Mouse (Mus musculus) erythroblast, adult 5-6 weeks (primary cell): ENCODE results near the gene Mis18a. TPM values are rescaled to one million over a fixed set of nuclear protein-coding genes. Genes with fewer than 3 reads are reported as not detected.

Source experiments
- ATAC-seq: replicated peaks from 2 replicates; pipeline ENCODE4 v1.8.0; 2016; ENCODE audit warnings: moderate number of reproducible peaks, mild to moderate bottlenecking, moderate TSS enrichment, inconsistent platforms; ENCODE audit not compliant: poor library complexity, low FRiP score, severe bottlenecking
- total RNA-seq, 2 experiments: library from RNA; stranded (forward) in 1 of 2; stranded (reverse) in 1 of 2; fragments of 150-400 nt in 1 of 2; fragments of 200-764, 138-1000 nt in 1 of 2; gene quantifications; 2 replicates each; pipeline versions ENCODE4 v1.2.3 to v1.2.4; 2015 to 2017; ENCODE audit warnings: low replicate concordance in 2 of 2

Gene Mis18a
- 22.4 and 23.2 TPM in 2 replicates for total RNA-seq (2015; ENCODE audit: low replicate concordance)
- 16.2 and 24.7 TPM in 2 replicates for total RNA-seq (2017; ENCODE audit: low replicate concordance)

DNA sequence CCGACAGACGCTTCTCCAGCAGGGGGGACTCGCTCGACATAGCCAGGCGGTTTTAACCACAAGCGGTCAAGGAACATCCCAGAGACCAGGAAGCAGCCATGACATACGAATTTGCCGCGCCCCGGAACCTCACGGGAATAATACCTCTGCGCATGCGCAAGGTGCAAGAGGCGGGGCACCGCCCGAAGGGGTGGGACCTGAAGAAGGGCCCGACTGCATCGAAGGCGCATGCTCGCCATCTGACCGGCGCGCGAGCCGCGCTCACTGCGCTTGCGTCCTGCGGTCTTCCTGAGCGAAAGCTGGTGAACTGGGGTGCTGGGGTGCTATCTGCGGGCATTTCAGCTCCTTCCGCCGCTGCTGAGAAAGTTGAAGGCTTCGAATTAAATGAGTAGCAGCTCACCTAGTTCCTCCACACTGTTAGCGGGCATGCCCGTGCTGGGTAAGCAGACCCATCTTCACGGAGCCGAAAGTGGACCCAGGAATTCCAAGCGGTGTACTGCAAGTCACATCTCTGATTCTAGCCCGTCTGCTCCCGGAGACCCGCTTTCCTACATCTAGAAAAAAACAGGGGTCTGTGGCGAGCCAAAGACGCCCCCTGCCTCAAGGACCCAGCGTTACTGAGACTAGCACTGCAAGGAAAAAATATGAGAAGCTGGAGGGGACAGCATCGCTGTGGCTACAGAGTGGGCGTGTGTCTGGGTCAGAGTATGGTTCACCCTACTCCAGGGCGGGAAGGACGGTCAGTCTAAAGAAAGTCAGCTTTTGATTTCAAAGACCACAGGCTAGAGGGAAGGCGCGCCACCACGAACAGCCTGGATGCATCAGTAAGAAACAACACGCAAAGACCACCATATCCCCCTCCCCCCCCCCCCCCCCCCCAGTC lies at the start of gene Mis18a:
Mis18a (minus strand) TSS at position 172 of the 883 bp plus-strand sequence.
- ATAC-seq, result peak; percentile 97

DNA sequence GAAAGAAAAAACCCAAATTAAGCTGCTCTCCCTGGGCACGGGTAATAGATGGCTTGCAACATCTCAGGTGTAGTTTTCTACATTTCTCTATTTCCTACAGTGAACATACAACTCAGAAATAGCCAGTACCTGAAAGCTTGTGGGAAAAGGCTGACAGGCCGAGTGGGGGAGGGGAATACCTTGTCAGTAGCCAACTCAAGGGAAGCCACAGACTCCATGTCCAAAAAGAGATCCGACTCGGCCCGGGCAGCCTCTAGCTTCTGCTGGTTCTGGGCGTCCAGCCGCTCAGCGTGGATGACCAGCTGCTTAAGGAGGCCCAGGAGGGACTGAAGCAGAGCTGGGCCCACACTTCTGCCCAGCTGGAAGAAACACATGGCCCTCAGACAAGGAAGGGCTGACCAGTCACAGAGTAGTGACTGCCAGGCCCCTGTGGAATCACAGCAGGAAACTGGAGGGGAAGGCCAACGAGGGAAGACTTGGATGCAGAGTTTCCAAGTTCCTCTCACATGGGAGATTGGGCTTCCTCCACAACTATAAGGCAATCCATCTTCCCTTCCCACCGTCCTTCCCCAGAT lies 48.8 kb upstream of the Mis18a start:
- no peak for ATAC-seq

DNA sequence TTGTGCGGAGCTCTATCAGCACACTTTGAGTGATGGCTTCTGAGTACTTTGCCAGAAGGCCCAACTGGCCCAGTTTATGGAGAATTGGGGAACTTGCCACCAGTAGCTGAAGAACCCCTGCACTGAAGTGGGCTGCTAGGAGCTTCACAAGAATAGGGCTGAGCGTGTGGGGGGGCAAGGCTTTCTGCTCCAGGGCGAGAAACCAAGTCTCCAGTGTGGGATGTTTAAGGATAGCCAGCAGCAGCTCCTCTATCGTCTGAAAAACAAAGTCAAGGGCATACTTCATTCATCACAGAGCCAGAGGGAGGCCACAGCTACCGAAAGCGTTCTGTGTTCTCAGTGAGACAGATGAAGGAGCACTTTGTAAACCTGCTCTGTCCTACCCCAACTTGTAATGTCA lies 47.4 kb upstream of the Mis18a start:
- no peak for ATAC-seq

DNA sequence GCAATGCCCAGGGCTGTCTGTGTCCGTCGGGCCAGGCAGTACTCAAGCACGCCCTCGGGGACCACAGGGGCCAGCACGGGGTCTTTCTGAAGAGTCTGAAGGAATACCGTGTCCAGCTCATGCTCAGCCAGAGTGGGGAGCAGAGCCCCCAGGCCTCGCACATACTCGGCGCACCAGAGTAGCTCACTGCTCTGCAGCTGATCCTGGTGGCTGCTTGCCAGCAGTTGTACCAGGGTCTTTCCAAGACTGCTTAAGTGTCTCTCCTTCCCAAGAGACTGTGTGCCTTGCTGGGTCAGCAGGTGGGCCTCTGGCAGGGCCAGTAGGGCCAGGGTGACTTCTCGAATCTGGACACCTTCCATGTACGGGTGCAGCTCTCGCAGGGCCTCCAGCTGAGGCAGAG lies 47.0 kb upstream of the Mis18a start:
- ATAC-seq, result no peak

DNA sequence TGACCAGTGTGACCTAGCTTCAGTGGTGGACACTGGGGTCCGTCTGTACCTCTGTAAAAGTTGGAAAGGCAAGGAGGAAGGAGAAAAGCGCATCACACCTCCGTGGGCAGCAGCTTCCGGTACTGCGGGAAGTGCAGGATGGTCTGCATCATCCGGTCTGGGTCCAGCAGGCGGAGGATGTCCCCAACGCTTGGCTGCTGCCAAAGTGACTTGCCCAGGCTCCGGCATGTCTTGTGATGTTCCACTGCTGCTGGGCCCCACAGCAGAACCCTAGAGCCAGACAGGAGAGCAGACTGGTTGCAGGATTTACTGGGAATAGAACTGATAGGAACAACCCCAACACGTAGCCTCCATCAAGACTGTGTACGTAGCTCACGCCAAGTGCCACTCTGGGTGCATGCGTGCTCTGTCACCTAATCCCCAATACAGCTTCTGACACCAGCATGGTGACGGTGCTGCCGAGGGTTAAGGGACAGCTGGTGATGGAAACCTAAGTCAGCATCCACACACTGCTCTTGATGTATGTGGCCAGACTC lies 39.8 kb upstream of the Mis18a start:
- ATAC-seq, result no peak

DNA sequence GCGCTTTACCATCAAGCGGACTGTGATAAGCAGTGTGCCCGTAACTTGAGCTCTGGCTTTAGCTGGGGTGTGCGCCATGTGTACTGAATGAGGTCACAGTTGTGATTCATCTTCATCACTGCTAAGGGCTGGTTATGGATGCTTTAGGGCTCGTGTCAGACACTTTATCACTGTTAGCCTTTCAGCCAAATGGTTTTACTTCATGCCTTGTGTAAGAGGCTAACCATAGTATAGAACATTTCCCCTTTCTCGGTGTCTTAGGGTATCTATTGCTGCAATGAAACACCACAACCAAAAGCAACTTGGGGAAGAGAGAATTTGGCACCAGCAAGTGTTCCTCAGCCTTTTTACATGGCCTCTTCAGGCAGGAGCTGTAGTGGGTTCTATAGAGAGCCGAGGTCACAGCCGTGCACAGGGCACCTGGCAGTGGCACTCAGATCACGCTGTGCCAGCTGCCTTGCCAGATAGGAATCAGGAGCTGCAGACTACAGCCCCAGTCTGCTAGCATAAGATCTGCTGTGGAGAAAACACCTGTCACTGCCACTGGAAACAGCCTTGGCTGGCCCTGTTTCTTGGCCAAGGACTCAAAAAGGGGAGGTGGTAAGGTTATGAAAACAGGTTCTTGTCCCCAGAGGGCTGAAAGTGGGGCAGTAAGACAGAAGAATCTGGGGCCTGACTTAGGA lies 38.1 kb upstream of the Mis18a start:
- peak; percentile 69 for ATAC-seq

DNA sequence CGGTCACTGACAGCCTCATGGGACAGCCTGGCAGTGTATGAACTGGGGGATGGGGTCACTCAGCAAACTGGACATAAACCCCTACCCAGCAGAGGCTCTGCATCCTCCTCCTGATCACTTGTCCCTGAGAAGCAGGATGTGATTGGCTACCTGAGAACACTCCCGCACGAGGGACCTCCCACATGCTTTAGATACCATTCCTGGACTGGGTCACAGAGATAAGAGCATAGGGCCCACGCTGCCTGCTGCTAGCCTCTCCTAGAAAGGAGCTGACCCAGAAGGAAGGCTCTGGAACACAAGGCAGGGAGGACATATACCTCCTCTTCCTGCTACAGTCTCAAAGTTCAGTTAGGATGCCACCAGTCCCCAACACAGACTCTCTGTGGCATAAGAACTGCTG lies 33.3 kb upstream of the Mis18a start:
- peak; percentile 94 for ATAC-seq

DNA sequence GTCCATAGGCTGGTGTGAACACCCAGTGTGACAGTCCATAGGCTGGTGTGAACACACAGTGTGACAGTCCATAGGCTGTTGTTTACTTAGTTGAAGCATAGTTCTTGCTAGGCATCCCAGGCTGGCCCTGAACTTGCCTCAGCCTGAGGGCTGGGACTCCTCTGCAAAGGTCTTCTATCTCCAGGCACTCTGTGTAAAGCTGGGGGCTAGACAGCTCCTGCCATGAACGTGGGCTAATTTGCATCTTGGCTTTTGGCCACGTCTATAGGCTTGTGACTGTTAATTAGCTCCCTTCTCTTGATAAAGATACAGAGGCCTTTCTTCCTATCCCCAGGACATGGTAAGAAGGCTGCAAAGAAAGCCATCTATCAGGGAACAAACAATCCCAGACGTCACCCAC lies 32.1 kb upstream of the Mis18a start:
- no peak for ATAC-seq

DNA sequence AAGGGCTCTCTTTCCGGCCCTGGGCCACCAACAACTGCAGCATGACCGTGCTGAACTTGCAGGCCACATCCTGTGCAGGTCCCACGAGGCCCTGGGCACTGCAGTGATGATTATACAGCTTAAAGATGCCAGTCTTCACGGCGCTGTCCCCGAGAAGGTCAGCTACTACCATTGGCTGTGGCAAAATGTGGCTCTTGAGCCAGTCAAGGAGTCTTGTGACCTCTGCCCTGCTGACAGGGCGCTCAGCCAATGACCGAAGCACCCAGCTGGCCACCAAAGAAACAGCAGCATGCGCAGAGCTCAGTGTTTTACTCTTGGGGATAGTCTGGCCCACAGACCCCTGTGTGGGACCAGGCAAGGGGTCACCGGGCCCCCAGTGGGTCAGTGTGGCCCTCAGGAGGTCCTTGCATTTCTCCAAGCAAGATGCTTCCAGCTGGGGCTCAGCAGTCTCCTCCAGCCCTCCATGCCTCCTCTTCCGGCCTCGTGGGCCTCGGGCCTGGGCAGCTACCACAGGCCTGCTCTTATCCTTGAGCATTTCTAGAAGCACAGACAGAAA lies 26.3 kb upstream of the Mis18a start:
- 0 out of 2 replicates have a peak, but pooled peaks have one; percentile 16 for ATAC-seq

DNA sequence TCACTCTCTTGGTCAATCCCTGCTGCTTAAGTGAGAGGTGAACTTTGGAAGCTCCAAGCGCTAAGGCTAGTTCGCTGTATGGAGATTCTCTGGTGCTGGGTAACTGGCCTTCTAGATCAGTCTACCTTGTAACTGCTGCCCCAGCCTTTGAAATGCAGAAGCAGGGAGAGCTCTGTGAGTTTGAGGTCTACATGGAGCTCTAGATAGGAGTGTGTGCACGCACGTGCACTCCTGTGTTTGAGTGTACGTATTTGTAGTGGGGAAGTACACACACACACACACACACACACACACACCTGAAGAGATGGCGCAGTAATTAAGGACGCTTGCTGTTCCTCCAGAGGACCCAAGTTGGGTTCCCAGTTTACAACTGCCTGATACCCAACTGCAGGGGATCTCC lies 21.0 kb upstream of the Mis18a start:
- no peak for ATAC-seq

DNA sequence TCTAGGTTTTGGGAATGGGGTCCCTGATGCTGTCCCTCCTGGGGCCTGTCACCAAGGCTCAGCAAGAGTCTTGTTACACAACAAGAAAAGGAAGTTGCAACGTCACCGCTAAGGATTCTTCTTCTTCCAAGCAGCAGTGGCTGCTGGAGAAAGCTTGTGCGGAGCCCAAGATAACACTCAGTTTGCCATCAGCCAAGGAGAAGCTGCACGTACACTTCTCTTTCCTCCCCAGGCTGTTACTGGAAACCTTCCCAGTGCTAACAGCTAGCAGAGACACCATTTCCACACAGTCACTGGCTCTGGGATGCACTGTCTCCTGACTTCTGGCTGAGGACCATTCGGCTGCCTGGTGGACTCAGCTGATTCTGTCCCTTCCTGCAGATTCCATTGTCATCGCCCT lies 19.9 kb upstream of the Mis18a start:
- ATAC-seq, result no peak

DNA sequence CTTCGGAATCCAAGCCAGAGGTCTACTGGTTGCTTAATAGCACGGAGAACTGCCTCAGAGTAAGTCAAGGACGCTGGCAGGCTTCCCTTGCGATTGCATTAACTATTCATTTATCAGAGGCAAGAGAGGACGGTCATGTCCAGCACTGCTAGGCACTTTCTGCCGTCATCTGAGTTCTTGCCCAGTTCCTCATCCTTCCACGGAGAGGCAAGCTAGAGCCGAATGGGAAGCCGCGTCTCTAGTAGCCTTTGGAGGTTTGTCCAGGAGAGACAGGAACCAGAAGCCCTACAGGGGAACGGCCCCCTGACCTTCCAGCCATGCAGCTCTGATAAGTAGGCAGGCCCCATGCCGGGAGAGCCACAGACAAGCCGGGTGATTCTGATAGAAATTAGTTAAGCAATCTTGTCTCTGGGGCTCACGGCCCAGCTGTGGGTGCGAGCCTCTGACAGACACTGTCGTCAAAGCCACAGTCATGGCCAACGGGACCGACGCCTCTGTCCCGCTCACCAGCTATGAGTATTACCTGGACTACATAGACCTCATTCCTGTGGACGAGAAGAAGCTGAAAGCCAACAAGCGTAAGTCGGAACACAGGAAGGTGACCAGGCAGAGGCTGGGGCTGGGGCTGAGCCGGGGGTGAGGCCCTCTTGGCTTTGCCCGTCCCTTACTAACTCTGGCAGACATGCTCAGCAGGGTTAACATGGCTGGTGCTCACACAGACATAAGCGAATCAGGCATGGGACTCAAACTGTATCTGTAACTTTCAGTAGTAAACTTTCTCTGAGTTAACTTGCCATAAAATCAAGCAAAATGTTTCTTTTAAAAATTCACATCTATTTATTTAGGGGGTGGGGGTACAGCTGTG lies 11.1 kb upstream of the Mis18a start, which contains the start of gene Mrap:
Mrap (plus strand) TSS at position 116 of the 865 bp plus-strand sequence.
- ATAC-seq, result no peak

DNA sequence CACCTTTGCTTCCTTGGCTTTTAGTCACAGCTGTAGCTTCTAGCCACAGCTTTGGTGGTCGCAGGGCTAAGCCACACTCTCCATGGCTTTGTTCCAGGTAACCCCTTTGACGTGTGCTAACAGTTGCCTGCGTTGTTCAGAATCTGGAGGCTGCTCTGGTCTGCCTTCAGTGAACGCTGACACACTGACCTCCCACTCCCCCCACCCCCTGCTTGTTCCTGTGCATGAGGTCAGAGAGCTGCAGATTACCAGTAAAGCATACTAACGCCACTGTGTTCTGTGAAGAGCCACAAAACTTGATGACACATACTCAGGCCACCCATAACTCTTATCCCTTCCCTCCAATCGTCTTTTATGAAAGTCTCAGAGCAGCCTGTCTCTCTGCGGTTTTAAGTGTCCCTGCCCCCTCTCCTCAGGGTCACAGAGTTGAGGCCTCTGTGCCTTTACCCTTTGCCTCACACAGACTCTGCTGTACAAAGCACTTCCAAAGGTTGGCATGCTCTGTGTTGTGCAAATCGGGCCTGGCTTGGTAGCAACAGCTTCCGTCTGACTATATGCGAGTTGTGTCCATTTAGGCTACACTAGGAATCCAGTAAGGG lies 9.6 kb upstream of the Mis18a start:
- no peak for ATAC-seq

DNA sequence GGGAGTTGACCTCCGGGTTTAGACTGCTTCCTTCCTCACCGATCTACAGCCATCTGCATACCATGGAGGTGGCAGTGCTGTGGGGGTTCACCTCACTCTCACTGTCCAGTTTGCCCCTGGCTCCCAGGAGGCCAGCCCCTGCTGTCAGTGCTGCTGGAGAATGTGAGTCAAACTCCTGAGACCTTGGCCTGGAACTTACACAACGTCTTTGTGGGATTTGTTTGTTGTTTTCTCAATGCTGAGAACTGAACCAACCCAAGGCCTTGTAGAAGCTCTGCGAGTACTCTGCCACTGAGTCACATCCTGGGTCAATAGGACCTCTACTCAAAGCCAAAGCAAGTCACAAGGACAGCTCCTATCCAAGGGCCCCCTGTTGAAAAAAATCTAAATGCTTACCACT lies 8.4 kb upstream of the Mis18a start:
- ATAC-seq, result no peak

DNA sequence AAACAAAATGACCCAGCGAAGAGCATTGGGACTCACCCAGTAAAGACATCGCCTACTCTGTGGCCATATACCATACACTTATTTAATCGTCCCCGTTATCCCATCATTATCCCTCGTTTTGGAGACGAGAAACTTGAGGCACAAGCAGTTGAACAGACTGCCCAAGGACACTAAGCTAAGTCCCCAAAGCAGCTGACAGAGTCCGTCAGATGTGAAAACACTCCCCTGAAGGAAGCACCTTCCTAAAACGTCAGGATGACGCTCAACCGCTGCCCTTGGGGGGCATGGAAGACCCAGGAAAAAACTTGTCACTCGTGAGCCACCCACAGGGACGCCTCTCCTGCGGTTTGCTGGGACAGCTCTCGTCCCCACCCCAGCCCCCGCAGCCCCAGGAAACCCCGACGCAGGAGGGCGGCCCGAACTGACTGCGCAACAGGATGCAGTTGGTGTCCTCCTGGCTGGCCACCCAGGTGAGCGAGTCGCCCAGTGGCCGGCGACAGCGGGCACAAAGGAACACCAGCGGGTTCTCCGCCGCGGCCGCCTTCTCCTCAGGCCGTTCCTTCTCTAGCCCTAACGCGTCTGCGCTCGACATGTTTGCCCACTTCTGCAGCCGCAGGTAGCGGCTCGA lies 490 bp downstream of the Mis18a start:
- peak; percentile 65 for ATAC-seq

DNA sequence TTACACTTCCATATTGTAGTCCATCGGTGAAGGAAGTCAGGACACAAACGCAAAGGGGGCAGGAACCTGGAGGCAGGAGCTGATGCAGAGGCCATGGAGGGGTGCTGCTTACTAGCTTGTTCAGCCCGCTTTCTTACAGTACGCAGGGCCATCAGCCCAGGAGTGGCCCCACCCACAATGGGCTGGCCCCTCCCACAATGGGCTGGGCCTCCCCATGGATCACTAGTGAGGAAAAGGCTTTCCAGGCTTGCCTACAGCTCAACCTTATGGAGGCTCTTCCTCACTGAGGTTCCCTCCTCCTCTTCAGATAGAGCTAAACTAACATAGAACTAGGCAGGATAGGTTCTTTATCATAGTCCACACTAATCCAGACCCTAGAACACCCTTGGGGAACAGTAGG lies 3.2 kb downstream of the Mis18a start:
- ATAC-seq, result no peak

DNA sequence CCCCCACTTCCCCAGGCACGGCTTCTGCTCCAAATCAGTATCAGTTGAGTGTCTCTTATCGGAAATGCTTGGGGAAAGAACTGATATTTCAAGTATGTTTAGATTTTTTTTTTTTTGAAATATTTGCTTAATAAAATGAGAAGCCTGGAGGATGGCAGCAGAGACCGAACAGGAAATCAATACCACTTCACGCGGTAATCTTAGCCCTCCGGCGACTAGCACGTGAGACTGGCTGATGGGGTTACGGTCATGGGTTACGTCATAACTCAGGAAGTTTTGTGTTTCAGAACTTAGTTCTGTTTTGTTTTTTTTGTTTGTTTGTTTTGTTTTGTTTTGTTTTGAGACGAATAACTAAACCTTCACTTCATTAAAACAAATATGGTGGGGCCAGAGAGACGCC lies 16.9 kb downstream of the Mis18a start:
- no peak for ATAC-seq

DNA sequence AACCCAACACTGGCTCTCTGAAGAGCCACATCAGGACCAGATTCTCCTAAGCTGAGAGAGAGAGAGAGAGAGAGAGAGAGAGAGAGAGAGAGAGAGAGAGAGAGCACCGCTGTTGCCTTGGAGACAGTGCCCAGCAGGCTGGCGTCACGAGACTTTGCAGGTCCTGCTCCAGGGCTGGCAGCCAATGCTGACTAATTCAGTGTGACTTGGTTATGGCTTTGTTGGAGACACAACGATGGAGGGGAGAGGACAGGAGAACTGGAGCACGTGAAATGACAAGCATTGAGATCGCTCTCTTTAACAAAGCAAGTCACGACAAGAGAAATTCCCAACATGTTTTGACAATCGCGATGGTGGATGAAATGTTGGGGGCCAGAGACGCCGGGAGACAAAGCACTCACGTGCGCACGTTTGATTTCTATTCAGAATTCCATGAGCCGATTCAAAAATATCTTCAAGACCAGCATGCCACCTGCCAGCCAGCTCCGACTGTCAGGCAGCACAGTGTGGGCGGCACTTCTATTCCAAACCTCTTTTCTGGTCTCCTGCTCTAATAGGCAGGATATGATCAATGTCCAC lies 17.4 kb downstream of the Mis18a start:
- no peak for ATAC-seq
